Mouse (Mus musculus): ENCODE measurements around the gene Bcl7c. TPM values are rescaled to one million over a fixed set of nuclear protein-coding genes. Genes with fewer than 3 reads are reported as not detected.

Bcl7c gene
- polyA plus RNA-seq, 1 experiment from 2014 or later, result 34.1 TPM

DNA sequence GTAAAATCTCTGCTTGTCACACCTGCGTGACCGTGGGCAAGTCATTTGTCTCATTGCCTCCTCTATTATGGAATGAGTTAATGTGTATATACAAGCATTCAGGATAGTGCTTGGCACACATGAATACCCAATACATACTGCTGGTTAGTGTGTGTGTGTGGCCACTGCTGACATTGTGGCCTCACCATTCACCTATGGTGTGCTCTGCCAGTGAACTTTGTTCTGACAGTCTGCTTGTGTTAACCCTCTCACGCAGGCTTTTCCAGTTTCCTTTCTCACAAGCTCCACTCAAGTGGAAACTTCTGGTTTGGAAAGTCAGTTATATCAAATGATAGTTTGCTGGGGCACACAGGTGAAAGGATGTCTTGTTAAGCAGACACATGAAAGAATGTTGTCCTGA, 2.3 kb upstream of the Bcl7c start:
- Histone ChIP-seq H3K4me1 (ENCODE audit: insufficient read depth, low read depth, low read length) (peaks cover 8% of the 10 kb centered on the region; the same call in 1 of the 2 replicates), H3K27me3 (replicated peaks; ENCODE audit: insufficient read depth, low read length) (no peaks in the 10 kb centered on the region), H3K36me3 (ENCODE audit: insufficient read depth, low read length) (0 out of 2 replicates have a peak, but pooled peaks cover 6% of the 10 kb centered on the region), H3K4me3 (ENCODE audit: low read depth, low read length) (no peak overlapping the region), H3K9ac (replicated peaks; ENCODE audit: low read depth) (no peak overlapping the region), H3K9me3 (ENCODE audit: low read length) (no peaks in the 10 kb centered on the region), H3K27ac (ENCODE audit: low read length) (no peak overlapping the region), H3K4me2 (replicated peaks; ENCODE audit: low read depth, low read length) (no peak overlapping the region)
- WGBS, result 78% methylated on average over 3 of the region's 3 CpGs
- no peak for ATAC-seq
- no peak for TF ChIP-seq CTCF (IDR thresholded peaks at IDR 0.05)
- no peak for TF ChIP-seq EP300 (IDR thresholded peaks at IDR 0.05)
- DNase-seq (ENCODE audit: low spot score), result no peak

DNA sequence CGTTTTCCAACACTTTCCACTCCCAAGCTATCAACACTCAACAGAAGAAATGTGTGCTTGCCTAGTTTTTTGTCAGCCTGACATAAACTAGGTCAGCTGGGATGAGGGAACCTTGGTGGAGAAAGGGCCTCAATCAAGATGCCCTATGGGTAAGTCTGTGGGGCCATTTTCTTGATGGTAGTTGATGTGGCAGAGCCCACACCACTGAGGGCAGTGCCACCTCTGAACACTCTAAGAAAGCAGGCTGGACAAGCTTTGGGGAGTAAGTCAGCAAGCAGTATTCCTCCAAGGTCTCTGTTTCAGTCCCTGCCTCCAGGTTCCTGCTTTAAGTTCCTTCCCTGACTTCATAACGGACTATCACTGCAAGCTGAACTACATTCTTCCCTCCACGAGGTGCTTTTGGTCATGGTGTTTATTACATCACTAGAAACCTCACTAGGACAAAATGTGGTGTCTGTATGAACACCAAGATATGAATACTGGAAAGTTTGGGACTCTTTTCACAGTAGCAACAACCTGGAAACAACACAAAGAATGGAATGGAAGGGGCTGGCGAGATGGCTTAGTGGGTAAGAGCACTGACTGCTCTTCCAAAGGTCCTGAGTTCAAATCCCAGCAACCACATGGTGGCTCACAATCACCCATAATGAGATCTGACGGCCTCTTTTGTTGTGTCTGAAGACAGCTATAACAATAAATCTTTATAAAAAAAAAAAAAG, 687 bp upstream of the Bcl7c start:
- Histone ChIP-seq H3K36me3 (ENCODE audit: insufficient read depth, low read length) (peaks cover 17% of the 10 kb centered on the region; the same call in 1 of the 2 replicates), H3K9ac (replicated peaks; ENCODE audit: low read depth) (no peak overlapping the region), H3K27me3 (replicated peaks; ENCODE audit: insufficient read depth, low read length) (no peaks in the 10 kb centered on the region), H3K4me2 (replicated peaks; ENCODE audit: low read depth, low read length) (peak overlapping the region; percentile 69), H3K9me3 (ENCODE audit: low read length) (no peaks in the 10 kb centered on the region), H3K4me3 (ENCODE audit: low read depth, low read length) (peak overlapping the region; percentile 82), H3K4me1 (ENCODE audit: insufficient read depth, low read depth, low read length) (peaks cover 8% of the 10 kb centered on the region; the same call in 1 of the 2 replicates), H3K27ac (ENCODE audit: low read length) (no peak overlapping the region)
- TF ChIP-seq CTCF (IDR thresholded peaks at IDR 0.05) (no peak), EP300 (IDR thresholded peaks at IDR 0.05) (no peak)
- no peak for ATAC-seq
- DNase-seq (ENCODE audit: low spot score), result no peak
- WGBS, result 62% methylated on average over 5 of the region's 5 CpGs

DNA sequence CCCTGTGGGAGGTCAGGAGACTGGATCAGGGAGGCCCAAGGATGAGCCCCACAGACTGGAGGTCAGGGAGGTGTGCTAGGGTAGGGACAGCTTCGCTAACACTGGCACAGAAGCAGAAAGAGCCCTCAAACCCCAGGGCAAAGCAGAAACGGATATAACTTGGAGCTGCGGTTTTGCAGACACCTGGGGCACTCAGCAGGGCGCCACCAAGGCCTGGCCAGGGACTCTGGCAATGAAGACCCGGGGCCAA, 851 bp downstream of the Bcl7c start:
- ATAC-seq, result no peak
- H3K4me1 ChIP-seq (ENCODE audit: insufficient read depth, low read depth, low read length), result peaks cover 8% of the 10 kb centered on the region; the same call in 1 of the 2 replicates
- WGBS, result 1% methylated on average over 5 of the region's 5 CpGs
- peak overlapping the region; percentile 97 for H3K27ac ChIP-seq (ENCODE audit: low read length)
- peak overlapping the region; percentile 82; the same call in 1 of the 2 replicates for H3K9ac ChIP-seq (replicated peaks; ENCODE audit: low read depth)
- peak overlapping the region; percentile 69 for H3K4me2 ChIP-seq (replicated peaks; ENCODE audit: low read depth, low read length)
- H3K9me3 ChIP-seq (ENCODE audit: low read length), result no peaks in the 10 kb centered on the region
- no peak for DNase-seq (ENCODE audit: low spot score)
- H3K36me3 ChIP-seq (ENCODE audit: insufficient read depth, low read length), result peaks cover 22% of the 10 kb centered on the region
- H3K27me3 ChIP-seq (replicated peaks; ENCODE audit: insufficient read depth, low read length), result no peaks in the 10 kb centered on the region
- TF ChIP-seq CTCF (IDR thresholded peaks at IDR 0.05), result no peak
- no peak for TF ChIP-seq EP300 (IDR thresholded peaks at IDR 0.05)
- H3K4me3 ChIP-seq (ENCODE audit: low read depth, low read length), result peak overlapping the region; percentile 82

DNA sequence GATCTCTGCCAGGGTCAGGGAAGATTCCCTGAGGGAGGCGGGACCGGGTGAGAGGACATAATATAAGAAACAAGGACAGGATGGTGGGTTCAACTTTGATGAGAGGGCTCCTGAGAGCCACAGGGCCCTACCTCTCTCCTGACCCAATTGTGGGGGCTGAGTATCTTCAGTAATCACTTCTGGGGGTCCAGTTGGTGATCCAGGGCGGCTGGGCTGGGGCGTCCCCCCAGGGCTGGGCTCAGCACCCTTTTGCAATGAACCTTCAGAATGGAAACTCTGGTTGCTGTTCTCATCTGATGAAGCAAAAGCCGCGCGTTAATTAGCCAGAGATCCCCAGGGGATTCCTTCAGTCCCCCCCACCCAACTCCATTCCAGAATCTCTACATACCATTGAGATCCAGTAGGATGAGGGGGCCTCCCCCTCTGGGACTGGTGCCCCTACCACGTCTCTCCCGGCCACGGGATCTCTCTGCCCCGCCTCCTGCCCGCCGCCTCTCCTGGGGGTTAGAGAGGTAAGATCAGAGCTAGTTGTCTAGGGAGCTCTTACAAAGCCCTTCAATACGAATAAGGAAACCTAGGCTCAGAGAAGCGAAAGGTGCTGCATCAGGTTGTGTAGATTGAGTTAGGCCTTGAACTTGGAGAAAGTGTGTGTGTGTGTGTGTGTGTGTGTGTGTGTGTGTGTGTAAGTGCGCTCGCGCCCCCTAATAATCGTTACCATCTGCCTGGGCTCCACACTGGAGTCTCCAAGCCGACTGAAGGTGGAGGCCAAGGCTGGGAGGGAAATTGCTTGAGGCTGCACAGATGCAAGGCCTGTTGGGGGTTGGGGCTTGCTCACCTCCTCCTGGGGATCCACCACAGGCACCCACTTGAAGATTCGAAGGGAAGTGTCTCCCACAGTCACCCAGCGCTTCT, 1.4 kb downstream of the Bcl7c start:
- no peak for TF ChIP-seq CTCF (IDR thresholded peaks at IDR 0.05)
- H3K27ac ChIP-seq (ENCODE audit: low read length), result peak overlapping the region; percentile 97
- H3K4me2 ChIP-seq (replicated peaks; ENCODE audit: low read depth, low read length), result peak overlapping the region; percentile 69
- ATAC-seq (no peak), DNase-seq (ENCODE audit: low spot score) (no peak)
- no peak overlapping the region for H3K9ac ChIP-seq (replicated peaks; ENCODE audit: low read depth)
- peak overlapping the region; percentile 82 for H3K4me3 ChIP-seq (ENCODE audit: low read depth, low read length)
- WGBS, result 31% methylated on average over 22 of the region's 22 CpGs
- no peaks in the 10 kb centered on the region for H3K27me3 ChIP-seq (replicated peaks; ENCODE audit: insufficient read depth, low read length)
- peaks cover 25% of the 10 kb centered on the region for H3K36me3 ChIP-seq (ENCODE audit: insufficient read depth, low read length)
- H3K4me1 ChIP-seq (ENCODE audit: insufficient read depth, low read depth, low read length), result peaks cover 8% of the 10 kb centered on the region; the same call in 1 of the 2 replicates
- no peaks in the 10 kb centered on the region for H3K9me3 ChIP-seq (ENCODE audit: low read length)

DNA sequence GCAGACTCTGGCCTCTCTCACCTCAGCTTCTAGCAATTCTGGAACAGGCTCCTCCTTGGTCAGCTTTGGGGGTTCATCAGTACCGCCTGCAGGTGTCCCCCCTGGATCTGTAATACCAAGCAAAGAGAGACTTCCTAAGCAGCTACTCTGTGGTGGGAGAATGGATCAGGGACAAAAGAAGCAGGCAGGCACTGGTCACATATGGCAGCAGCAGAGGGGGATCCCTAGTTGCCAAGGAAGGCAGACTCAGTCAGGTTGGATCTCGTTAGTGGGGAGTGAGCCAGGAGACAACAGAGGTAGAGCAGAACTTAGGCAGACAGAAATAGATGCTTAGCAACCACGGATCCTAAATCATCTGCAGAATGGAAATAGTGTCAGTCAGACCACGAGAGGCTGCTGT, 3.0 kb downstream of the Bcl7c start:
- H3K4me3 ChIP-seq (ENCODE audit: low read depth, low read length), result no peak overlapping the region
- 75% methylated on average over 4 of the region's 4 CpGs for WGBS

DNA sequence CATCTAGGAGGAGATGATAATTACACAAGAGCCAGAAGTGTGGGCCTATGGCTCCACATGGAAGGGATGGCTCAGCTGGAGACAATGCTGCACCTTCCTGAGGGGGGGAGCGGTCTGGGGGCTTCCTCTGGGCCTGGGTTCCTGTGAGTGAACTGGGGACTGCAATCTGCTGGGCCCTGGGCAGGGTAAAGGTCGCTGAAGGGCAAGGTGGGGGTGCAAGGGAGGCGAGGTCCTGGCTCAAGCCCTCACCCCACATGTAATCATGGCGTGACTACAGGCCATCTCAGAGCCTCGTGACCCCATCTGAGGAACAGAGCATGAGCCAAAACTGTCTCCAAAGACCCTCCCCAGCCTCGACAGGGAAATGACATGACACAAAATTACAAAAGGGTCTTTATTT, 4.1 kb downstream of the Bcl7c start:
- Histone ChIP-seq H3K4me2 (replicated peaks; ENCODE audit: low read depth, low read length) (no peak overlapping the region), H3K9ac (replicated peaks; ENCODE audit: low read depth) (no peak overlapping the region), H3K4me1 (ENCODE audit: insufficient read depth, low read depth, low read length) (peaks cover 4% of the 10 kb centered on the region; the same call in 1 of the 2 replicates), H3K27me3 (replicated peaks; ENCODE audit: insufficient read depth, low read length) (no peaks in the 10 kb centered on the region), H3K27ac (ENCODE audit: low read length) (no peak overlapping the region), H3K36me3 (ENCODE audit: insufficient read depth, low read length) (peaks cover 25% of the 10 kb centered on the region), H3K4me3 (ENCODE audit: low read depth, low read length) (no peak overlapping the region), H3K9me3 (ENCODE audit: low read length) (no peaks in the 10 kb centered on the region)
- WGBS, result 71% methylated on average over 6 of the region's 6 CpGs
- ATAC-seq (no peak), DNase-seq (ENCODE audit: low spot score) (no peak)
- no peak for TF ChIP-seq CTCF (IDR thresholded peaks at IDR 0.05)
- TF ChIP-seq EP300 (IDR thresholded peaks at IDR 0.05), result no peak

More for the DNA sequence above, 3.0 kb downstream of the Bcl7c start:
- Histone ChIP-seq H3K4me1 (ENCODE audit: insufficient read depth, low read depth, low read length) (peaks cover 4% of the 10 kb centered on the region; the same call in 1 of the 2 replicates), H3K4me2 (replicated peaks; ENCODE audit: low read depth, low read length) (no peak overlapping the region), H3K9ac (replicated peaks; ENCODE audit: low read depth) (no peak overlapping the region), H3K9me3 (ENCODE audit: low read length) (no peaks in the 10 kb centered on the region), H3K36me3 (ENCODE audit: insufficient read depth, low read length) (peaks cover 25% of the 10 kb centered on the region), H3K27me3 (replicated peaks; ENCODE audit: insufficient read depth, low read length) (no peaks in the 10 kb centered on the region), H3K27ac (ENCODE audit: low read length) (no peak overlapping the region)
- TF ChIP-seq EP300 (IDR thresholded peaks at IDR 0.05) (no peak), CTCF (IDR thresholded peaks at IDR 0.05) (no peak)
- ATAC-seq (no peak), DNase-seq (ENCODE audit: low spot score) (no peak)
